Mouse (Mus musculus): ENCODE data around the gene Tmem43. TPM values are rescaled to one million over a fixed set of nuclear protein-coding genes. Genes with fewer than 3 reads are reported as not detected.

Gene Tmem43
- polyA plus RNA-seq (2012; rRNA removed) = 30.8 and 33.3 TPM in 2 replicates

- peaks cover 7% of the 10 kb centered on the region for H3K4me1 ChIP-seq (ENCODE audit: control insufficient read depth, insufficient read depth, low read length)
- H3K4me3 ChIP-seq (ENCODE audit: insufficient read depth, low read length) = peak within 1 kb of the TSS; percentile 54
- TF ChIP-seq CTCF (IDR thresholded peaks at IDR 0.05; ENCODE audit: extremely low read depth, insufficient read depth, low read length) (no peak), POLR2A (IDR thresholded peaks at IDR 0.05; ENCODE audit: extremely low read depth, insufficient read depth, low read length) (peak; percentile 60; the same call in 1 of the 2 replicates)
- H3K27ac ChIP-seq (ENCODE audit: insufficient read depth, low read length) = 0 out of 2 replicates have a peak within 1 kb of the TSS, but pooled peaks have one; percentile 13
Measured at GRCm38 (mm10) chr6:91472868-91473804, at the start of gene Tmem43, which contains the start of gene Chchd4. TSS of gene Tmem43 (plus strand) at chr6:91473703. TSS of gene Chchd4 (minus strand) at chr6:91473546.

- H3K27ac ChIP-seq (ENCODE audit: insufficient read depth, low read length) = no peak overlapping the region
- TF ChIP-seq POLR2A (IDR thresholded peaks at IDR 0.05; ENCODE audit: extremely low read depth, insufficient read depth, low read length) = no peak
- no peak for TF ChIP-seq CTCF (IDR thresholded peaks at IDR 0.05; ENCODE audit: extremely low read depth, insufficient read depth, low read length)
Measured at GRCm38 (mm10) chr6:91424151-91424550, 49.4 kb upstream of the Tmem43 start.

GRCm38 (mm10) chr6:91440474-91441144 is 32.9 kb upstream of the Tmem43 start:
- 0 out of 2 replicates have a peak overlapping the region, but pooled peaks have one; percentile 22 for H3K27ac ChIP-seq (ENCODE audit: insufficient read depth, low read length)
- TF ChIP-seq CTCF (IDR thresholded peaks at IDR 0.05; ENCODE audit: extremely low read depth, insufficient read depth, low read length) = no peak
- peak; percentile 99 for TF ChIP-seq POLR2A (IDR thresholded peaks at IDR 0.05; ENCODE audit: extremely low read depth, insufficient read depth, low read length)

More at GRCm38 (mm10) chr6:91424151-91424550, 49.4 kb upstream of the Tmem43 start:
- Histone ChIP-seq H3K4me1 (ENCODE audit: control insufficient read depth, insufficient read depth, low read length) (no peaks in the 10 kb centered on the region), H3K4me3 (ENCODE audit: insufficient read depth, low read length) (no peak overlapping the region)

GRCm38 (mm10) chr6:91441145-91441662 is 32.3 kb upstream of the Tmem43 start:
- 0 out of 2 replicates have a peak, but pooled peaks have one; percentile 13 for TF ChIP-seq POLR2A (IDR thresholded peaks at IDR 0.05; ENCODE audit: extremely low read depth, insufficient read depth, low read length)
- no peak for TF ChIP-seq CTCF (IDR thresholded peaks at IDR 0.05; ENCODE audit: extremely low read depth, insufficient read depth, low read length)
- H3K4me1 ChIP-seq (ENCODE audit: control insufficient read depth, insufficient read depth, low read length) = peaks cover 2% of the 10 kb centered on the region; the same call in 1 of the 2 replicates
- peak overlapping the region; percentile 18; the same call in 1 of the 2 replicates for H3K27ac ChIP-seq (ENCODE audit: insufficient read depth, low read length)
- peak overlapping the region; percentile 52 for H3K4me3 ChIP-seq (ENCODE audit: insufficient read depth, low read length)

More at GRCm38 (mm10) chr6:91440474-91441144, 32.9 kb upstream of the Tmem43 start:
- H3K4me3 ChIP-seq (ENCODE audit: insufficient read depth, low read length) = peak overlapping the region; percentile 52
- H3K4me1 ChIP-seq (ENCODE audit: control insufficient read depth, insufficient read depth, low read length) = peaks cover 2% of the 10 kb centered on the region; the same call in 1 of the 2 replicates

- Histone ChIP-seq H3K4me1 (ENCODE audit: control insufficient read depth, insufficient read depth, low read length) (peaks cover 2% of the 10 kb centered on the region; the same call in 1 of the 2 replicates), H3K27ac (ENCODE audit: insufficient read depth, low read length) (no peak overlapping the region), H3K4me3 (ENCODE audit: insufficient read depth, low read length) (no peak overlapping the region)
- TF ChIP-seq POLR2A (IDR thresholded peaks at IDR 0.05; ENCODE audit: extremely low read depth, insufficient read depth, low read length) (no peak), CTCF (IDR thresholded peaks at IDR 0.05; ENCODE audit: extremely low read depth, insufficient read depth, low read length) (no peak)
Measured at GRCm38 (mm10) chr6:91445316-91445715, 28.2 kb upstream of the Tmem43 start.

- no peak overlapping the region for H3K27ac ChIP-seq (ENCODE audit: insufficient read depth, low read length)
- no peaks in the 10 kb centered on the region for H3K4me1 ChIP-seq (ENCODE audit: control insufficient read depth, insufficient read depth, low read length)
- no peak for TF ChIP-seq CTCF (IDR thresholded peaks at IDR 0.05; ENCODE audit: extremely low read depth, insufficient read depth, low read length)
- no peak for TF ChIP-seq POLR2A (IDR thresholded peaks at IDR 0.05; ENCODE audit: extremely low read depth, insufficient read depth, low read length)
- H3K4me3 ChIP-seq (ENCODE audit: insufficient read depth, low read length) = no peak overlapping the region
Measured at GRCm38 (mm10) chr6:91449472-91450225, 23.9 kb upstream of the Tmem43 start.

GRCm38 (mm10) chr6:91452056-91452455 is 21.4 kb upstream of the Tmem43 start:
- H3K4me1 ChIP-seq (ENCODE audit: control insufficient read depth, insufficient read depth, low read length) = no peaks in the 10 kb centered on the region
- no peak overlapping the region for H3K4me3 ChIP-seq (ENCODE audit: insufficient read depth, low read length)
- TF ChIP-seq CTCF (IDR thresholded peaks at IDR 0.05; ENCODE audit: extremely low read depth, insufficient read depth, low read length) (no peak), POLR2A (IDR thresholded peaks at IDR 0.05; ENCODE audit: extremely low read depth, insufficient read depth, low read length) (no peak)
- no peak overlapping the region for H3K27ac ChIP-seq (ENCODE audit: insufficient read depth, low read length)

- TF ChIP-seq POLR2A (IDR thresholded peaks at IDR 0.05; ENCODE audit: extremely low read depth, insufficient read depth, low read length) (no peak), CTCF (IDR thresholded peaks at IDR 0.05; ENCODE audit: extremely low read depth, insufficient read depth, low read length) (no peak)
- H3K27ac ChIP-seq (ENCODE audit: insufficient read depth, low read length) = no peak overlapping the region
- H3K4me3 ChIP-seq (ENCODE audit: insufficient read depth, low read length) = no peak overlapping the region
- H3K4me1 ChIP-seq (ENCODE audit: control insufficient read depth, insufficient read depth, low read length) = no peaks in the 10 kb centered on the region
Measured at GRCm38 (mm10) chr6:91454546-91454945, 19.0 kb upstream of the Tmem43 start.
